Mouse (Mus musculus): ENCODE measurements around the gene Ppy.

Ppy gene

DNA sequence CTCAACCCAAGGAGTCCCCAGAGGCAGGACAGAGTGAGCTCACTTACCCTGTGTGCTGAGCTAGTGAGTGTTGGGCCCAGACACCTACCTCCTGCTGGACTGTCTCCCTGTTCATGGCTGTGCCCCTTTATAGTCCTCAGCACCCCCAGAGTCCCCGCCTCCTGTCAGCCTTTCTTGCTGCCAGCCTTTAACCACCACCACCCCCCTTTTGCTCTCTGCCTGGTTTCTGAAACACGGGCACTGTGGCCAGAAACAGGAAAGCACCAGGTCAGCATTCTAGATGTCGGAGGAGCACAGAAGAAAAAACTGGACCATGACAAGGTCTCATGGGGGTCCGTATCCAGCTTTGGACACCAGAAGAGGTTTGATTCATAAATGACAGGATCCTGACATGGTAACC, at the start of gene Ppy:
TSS of gene Ppy (minus strand) at position 101 of the 400 bp plus-strand sequence.
- no peak for DNase-seq (ENCODE audit: low spot score in 2 of 2)

DNA sequence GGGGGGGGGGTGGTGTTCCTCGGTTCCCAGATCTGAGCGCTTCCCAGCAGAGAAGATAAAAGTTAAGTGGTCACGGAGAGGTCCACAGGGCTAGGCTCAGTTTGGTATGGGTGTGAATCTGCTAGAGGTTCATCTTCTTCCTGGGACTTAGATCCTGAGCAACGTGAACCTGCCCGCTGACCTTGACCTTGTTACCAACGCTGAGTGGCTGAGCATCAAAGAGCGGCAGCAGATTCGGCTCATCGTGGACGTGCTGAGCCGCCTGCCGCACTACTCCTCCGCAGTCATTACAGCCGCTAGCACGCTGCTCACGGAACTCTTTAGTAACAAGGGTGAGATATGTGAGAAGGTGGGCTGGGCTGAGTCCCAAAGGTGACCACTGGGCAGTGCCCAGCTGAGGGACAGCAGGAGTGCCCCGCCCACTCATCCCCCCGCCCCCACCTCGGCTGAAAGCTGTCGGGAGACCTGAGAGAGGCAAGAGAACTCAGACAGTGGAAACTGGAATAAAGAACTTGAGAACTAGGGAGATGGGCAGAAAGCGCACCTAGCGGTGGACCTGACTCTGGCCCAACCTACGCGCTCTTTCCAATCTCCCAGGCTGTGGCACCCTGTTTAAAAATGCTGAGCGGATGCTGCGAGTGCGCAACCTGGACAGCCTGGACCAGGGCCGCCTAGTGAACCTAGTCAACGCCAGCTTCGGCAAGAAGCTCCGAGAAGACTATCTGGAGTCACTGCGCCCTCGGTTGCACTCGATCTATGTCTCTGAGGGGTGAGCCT, 46.3 kb upstream of the Ppy start:
- no peak for DNase-seq (ENCODE audit: low spot score in 2 of 2)

DNA sequence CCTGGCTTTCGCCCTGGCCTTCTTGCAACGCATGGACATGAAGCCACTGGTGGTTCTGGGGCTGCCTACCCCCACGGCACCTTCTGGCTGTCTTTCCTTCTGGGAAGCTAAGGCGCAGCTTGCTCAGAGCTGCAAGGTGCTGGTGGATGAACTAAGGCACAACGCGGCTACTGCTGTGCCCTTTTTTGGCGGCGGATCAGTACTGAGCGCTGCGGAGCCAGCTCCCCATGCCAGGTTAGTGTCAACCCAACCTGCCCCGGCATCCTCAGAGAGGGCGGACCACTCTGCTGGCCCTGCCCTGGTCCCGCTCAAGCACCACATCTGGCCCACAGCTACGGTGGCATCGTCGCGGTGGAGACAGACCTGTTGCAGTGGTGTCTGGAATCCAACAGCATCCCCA, 45.4 kb upstream of the Ppy start:
- no peak for DNase-seq (ENCODE audit: low spot score in 2 of 2)

DNA sequence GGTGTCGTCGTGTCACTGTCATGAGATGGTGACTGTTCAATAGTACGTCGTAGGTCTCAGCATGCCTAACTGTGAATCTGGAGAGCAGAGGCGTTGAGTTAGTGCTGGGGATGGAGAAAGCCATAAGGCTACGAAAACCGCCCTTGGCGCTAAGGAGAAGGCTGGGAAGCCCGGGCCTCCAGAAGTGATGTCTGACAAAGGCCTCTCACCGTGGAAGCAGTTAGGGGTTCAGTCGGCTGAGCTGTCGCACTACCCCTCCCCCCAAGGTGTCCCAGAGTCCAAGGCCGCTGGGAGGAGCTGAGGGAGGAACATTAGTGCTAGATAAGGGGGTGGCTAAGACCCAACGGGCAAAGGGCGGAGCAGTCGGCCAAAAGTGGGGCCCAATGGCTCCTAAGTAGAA, 44.9 kb upstream of the Ppy start:
- DNase-seq (ENCODE audit: low spot score in 2 of 2): no peak

- DNase-seq (ENCODE audit: low spot score in 2 of 2): no peak
These were observed 44.4 kb upstream of the Ppy start, which contains the start of gene Nags for GRCm38 (mm10) chr11:102145471-102146001. TSS of gene Nags (plus strand) at chr11:102145513.

DNA sequence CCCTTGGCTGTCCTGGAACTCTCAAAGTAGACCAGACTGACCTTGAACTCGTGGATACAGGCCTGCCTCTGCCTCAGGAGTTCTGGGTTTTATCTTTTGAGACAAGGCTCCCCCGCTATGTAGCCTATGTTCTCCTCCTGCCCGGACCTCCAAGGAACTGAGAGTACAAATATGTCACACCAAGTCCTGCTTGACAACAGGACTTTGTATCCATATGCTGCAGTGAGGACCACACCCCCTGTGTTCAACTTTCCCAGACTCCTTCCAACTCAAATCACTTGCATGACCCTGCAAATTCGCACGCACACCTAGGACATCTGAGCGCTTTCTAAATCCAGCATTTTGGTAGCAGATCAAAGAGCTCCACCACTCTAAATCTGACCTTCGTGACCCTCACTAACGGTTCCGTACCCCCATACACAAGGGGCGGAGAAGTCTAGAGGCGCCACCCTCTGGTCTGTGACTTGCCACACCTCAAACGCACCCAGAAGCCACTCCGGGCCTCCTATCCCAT, 43.9 kb upstream of the Ppy start:
- DNase-seq (ENCODE audit: low spot score in 2 of 2): no peak

- DNase-seq (ENCODE audit: low spot score in 2 of 2): no peak
These were observed 41.2 kb upstream of the Ppy start for GRCm38 (mm10) chr11:102142355-102142754.

- DNase-seq (ENCODE audit: low spot score in 2 of 2): peak in 1 of 2 experiments; percentile 66
These were observed 39.4 kb upstream of the Ppy start for GRCm38 (mm10) chr11:102140508-102140907.

- peak; percentile 78 for DNase-seq (ENCODE audit: low spot score in 2 of 2)
These were observed 37.3 kb upstream of the Ppy start for GRCm38 (mm10) chr11:102138447-102138740.

GRCm38 (mm10) chr11:102137625-102138446, 36.7 kb upstream of the Ppy start:
- DNase-seq (ENCODE audit: low spot score in 2 of 2): no peak

- DNase-seq (ENCODE audit: low spot score in 2 of 2): no peak
These were observed 33.4 kb upstream of the Ppy start for GRCm38 (mm10) chr11:102134516-102134915.

DNA sequence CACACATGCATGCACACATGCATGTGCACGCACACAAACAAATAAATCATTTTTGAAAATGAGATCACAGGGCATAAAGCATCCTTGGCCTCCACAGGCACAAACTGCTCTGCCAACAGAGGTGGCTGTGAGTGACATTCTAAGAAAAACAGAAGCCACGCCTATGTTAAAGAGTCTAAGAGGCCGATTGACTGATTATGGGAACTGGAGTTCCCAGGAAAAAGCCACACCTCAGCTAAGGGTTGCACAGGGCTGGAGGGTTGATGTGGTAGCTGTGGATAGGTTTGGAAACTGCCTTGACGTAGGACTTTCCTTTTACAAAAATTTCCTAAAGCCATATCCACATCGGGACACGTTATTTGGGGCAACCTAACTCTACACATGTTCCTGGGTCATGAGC, 16.3 kb upstream of the Ppy start:
- DNase-seq (ENCODE audit: low spot score in 2 of 2): no peak

- no peak for DNase-seq (ENCODE audit: low spot score in 2 of 2)
These were observed 15.1 kb upstream of the Ppy start for GRCm38 (mm10) chr11:102116241-102116640.

DNA sequence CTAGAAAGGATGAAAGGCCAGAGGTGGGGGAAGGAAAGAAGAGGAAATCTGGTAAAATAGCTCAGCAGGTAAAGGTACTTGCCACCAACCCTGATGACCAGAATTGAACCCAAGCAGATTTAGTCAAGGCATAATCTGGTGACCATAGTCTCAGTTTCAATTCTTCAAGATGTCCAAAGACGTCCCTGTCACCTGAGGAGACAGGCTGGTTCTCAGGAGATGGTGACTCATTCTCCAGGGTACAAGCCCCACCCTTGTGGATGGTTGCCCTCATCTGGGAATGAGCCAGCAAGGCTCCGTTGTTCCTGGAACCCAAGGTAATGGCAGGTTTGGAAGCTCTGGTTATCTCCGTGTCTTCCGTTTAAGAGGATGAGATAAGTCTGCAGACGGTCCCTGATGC, 10.5 kb upstream of the Ppy start:
- DNase-seq (ENCODE audit: low spot score in 2 of 2): no peak

DNA sequence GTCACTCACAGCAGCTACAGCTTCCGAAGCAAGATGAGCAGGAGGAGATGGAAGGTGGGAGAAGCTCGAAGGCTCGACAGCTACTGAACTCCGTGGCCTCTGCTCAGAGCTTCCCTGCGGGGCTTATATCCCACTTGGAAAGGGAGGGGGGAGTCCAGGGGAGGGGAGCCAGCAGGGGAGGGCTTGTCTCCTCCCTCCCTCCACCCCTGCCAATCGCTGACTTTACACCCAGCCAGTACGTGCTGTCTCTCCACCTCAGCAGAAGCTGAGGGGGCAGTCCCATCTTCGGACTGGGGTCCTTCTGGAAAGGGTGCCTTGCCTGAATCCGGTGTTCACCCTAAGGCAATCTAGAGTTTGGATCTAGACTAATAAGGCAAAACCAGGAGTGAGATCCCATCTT, 6.6 kb upstream of the Ppy start, which contains the start of gene Pyy:
TSS of gene Pyy (minus strand) at position 101 of the 400 bp plus-strand sequence.
- DNase-seq (ENCODE audit: low spot score in 2 of 2): no peak

GRCm38 (mm10) chr11:102106911-102107310, 5.8 kb upstream of the Ppy start:
- DNase-seq (ENCODE audit: low spot score in 2 of 2): no peak

GRCm38 (mm10) chr11:102102485-102103258, 1.6 kb upstream of the Ppy start:
- DNase-seq (ENCODE audit: low spot score in 2 of 2): peak in 1 of 2 experiments; percentile 79

- peak; percentile 78 to 83 for DNase-seq (ENCODE audit: low spot score in 2 of 2)
These were observed 4.2 kb downstream of the Ppy start for GRCm38 (mm10) chr11:102096887-102097391.

DNA sequence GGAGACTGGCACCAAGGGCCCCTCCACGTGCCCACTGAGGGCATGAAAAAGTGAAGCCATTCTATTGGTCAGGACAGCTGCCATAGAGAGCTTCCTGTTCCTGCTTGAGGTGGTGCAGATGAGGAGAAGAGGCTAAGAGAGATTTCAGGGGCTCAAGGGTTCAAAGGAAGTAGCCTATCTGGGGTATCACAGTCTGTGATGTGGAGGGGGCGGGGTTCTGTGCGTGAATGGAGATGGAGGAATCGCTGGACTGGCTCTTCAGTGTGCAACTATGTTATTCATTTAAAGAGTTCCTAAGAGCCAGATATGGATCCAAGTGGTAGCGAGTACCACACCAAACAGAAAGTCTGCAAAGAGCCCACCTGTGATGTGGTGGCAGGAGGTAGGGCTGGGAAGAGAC, 4.7 kb downstream of the Ppy start:
- DNase-seq (ENCODE audit: low spot score in 2 of 2): no peak

DNA sequence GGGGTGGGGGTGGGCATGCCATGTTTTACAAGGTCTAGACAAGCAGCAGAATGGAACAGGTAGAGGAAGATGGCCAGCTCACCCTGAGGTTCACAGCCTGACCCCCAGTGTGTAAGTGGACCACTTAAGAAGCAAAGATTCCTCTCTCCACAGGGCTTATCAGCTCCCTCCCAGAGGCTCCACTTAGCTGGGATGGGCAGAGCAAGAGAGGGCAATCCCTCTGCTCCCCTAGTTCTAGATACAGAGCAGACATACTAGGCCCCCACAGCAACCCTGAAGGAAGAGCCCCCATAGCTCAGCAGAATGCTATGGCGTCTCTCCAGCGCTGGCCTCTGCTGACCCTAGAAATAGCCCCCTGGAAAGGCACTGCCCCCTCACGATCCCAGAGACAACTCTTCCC, 5.4 kb downstream of the Ppy start:
- DNase-seq (ENCODE audit: low spot score in 2 of 2): no peak

GRCm38 (mm10) chr11:102089088-102089808, 11.9 kb downstream of the Ppy start:
- DNase-seq (ENCODE audit: low spot score in 2 of 2): peak; percentile 77 to 86
